Mouse (Mus musculus): ENCODE measurements around the gene Paqr3.
A peak's percentile ranks its signal among the peaks of the same experiment; 100 is the strongest.

DNA sequence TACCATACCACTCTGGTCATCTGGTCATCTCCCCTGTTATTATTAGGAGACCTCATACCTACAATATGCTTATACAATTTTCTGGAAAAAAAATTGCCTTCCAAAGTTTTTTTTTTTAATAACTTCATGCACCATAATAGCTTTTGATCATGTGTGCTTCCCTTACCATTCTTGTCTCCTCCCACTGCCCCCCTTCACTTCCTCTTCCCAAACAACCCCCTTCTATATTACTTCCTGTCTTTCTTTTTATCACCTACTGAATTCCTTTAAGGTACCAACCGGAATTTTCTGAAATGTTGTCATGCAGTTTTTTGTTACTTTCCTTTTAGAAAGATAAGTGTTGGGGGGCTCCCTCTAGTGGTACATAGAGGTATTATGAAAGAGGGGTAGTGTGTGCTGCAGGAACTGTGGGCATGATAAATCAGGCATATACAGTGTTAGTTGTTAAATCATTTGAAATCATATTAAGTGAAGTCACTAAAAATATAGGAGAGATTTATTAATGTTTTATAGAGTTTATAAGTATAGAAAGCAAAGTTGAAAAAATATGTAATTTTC, 55.8 kb downstream of the Paqr3 start:
- no peak for TF ChIP-seq EP300 (IDR thresholded peaks at IDR 0.05; ENCODE audit: low read depth)
- TF ChIP-seq CTCF (IDR thresholded peaks at IDR 0.05; ENCODE audit: low read depth), result peak; percentile 86

All from heart, postnatal 0 days (tissue).